Mouse (Mus musculus): ENCODE results near the gene Slc8a1. TPM values are rescaled to one million over a fixed set of nuclear protein-coding genes. Genes with fewer than 3 reads are reported as not detected.

Gene Slc8a1
- polyA plus RNA-seq, 1 experiment: 20.6 TPM

DNA sequence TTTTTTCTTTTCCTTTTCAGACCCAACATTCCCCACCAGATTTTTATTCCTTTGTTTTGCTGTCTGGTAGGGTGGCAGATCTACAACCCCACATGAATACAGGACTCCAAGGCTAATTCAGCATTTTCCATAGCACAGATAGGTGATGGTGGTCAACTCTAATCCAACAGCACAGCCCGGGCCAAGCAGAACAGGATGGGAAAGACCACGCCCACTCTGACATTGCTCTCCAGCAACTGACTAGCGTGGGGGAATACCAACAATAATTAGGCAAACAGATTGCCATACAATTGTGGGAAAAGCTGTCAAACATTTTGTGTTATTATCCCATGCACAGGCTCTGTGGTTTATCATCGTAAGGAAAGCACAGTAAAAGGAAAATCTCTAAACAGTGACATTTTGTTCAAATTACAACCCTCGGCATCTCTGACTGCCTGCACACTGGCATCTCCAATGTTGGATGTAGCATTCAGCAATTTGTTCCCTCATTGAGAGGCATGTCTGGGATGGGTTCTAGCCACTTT, 233.0 kb downstream of the Slc8a1 start:
- DNase-seq (ENCODE audit: low read depth): no peak
- TF ChIP-seq POLR2A (IDR thresholded peaks at IDR 0.05; ENCODE audit: borderline replicate concordance, extremely low read depth, insufficient read depth, insufficient read length, poor library complexity, severe bottlenecking) (no peak), CTCF (IDR thresholded peaks at IDR 0.05; ENCODE audit: borderline replicate concordance, extremely low read depth, insufficient read depth, insufficient read length) (no peak)

DNA sequence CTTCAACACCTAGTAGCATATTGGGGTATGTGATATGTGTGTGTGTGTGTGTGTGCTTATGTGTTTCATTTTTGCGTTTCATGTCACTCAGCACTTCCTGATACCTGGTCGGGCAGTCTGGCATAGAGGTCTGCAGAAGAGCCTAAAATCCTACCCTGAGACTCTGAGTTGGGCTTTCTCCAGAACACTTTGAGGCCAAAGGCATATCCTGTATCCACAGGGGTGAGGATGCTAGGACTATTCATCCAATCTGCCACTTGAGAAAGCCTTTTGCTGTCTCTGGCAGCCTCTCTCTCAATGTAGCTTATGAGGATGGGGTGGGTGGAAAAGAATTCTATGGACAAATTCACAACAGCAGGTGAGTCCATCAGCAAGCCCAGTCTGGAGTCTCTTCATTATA, 234.1 kb downstream of the Slc8a1 start:
- TF ChIP-seq CTCF (IDR thresholded peaks at IDR 0.05; ENCODE audit: borderline replicate concordance, extremely low read depth, insufficient read depth, insufficient read length) (no peak), POLR2A (IDR thresholded peaks at IDR 0.05; ENCODE audit: borderline replicate concordance, extremely low read depth, insufficient read depth, insufficient read length, poor library complexity, severe bottlenecking) (no peak)
- no peak for DNase-seq (ENCODE audit: low read depth)

GRCm38 (mm10) chr17:81502732-81503131, 235.4 kb downstream of the Slc8a1 start:
- TF ChIP-seq POLR2A (IDR thresholded peaks at IDR 0.05; ENCODE audit: borderline replicate concordance, extremely low read depth, insufficient read depth, insufficient read length, poor library complexity, severe bottlenecking): no peak
- peak; percentile 50 for DNase-seq (ENCODE audit: low read depth)

- TF ChIP-seq CTCF (IDR thresholded peaks at IDR 0.05; ENCODE audit: borderline replicate concordance, extremely low read depth, insufficient read depth, insufficient read length) (no peak), POLR2A (IDR thresholded peaks at IDR 0.05; ENCODE audit: borderline replicate concordance, extremely low read depth, insufficient read depth, insufficient read length, poor library complexity, severe bottlenecking) (no peak)
- DNase-seq (ENCODE audit: low read depth): peak; percentile 75
Observed at GRCm38 (mm10) chr17:81500686-81501407, 237.3 kb downstream of the Slc8a1 start.

DNA sequence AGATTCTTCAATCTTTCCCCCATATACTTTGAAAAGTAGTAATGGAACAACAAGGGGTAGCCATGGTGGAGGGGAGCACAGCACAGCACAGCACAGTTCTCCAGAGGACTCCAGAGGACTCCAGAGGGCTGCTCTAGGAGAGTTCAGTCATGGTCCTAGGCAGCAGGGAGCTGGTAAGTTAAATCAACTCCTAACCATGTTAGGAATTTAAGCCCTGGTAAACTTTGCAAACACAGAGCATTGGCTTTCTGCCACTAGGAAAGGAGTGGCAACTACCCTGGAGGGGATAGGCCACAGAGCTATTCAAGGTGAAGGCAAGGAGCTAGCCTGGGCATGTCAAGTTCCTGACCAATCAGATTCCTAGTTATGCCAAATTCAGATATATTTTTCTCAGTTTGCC, 240.3 kb downstream of the Slc8a1 start:
- no peak for DNase-seq (ENCODE audit: low read depth)
- TF ChIP-seq CTCF (IDR thresholded peaks at IDR 0.05; ENCODE audit: borderline replicate concordance, extremely low read depth, insufficient read depth, insufficient read length): no peak
- TF ChIP-seq POLR2A (IDR thresholded peaks at IDR 0.05; ENCODE audit: borderline replicate concordance, extremely low read depth, insufficient read depth, insufficient read length, poor library complexity, severe bottlenecking): no peak

GRCm38 (mm10) chr17:81496616-81497015, 241.6 kb downstream of the Slc8a1 start:
- DNase-seq (ENCODE audit: low read depth): no peak
- no peak for TF ChIP-seq POLR2A (IDR thresholded peaks at IDR 0.05; ENCODE audit: borderline replicate concordance, extremely low read depth, insufficient read depth, insufficient read length, poor library complexity, severe bottlenecking)
- TF ChIP-seq CTCF (IDR thresholded peaks at IDR 0.05; ENCODE audit: borderline replicate concordance, extremely low read depth, insufficient read depth, insufficient read length): no peak

- TF ChIP-seq CTCF (IDR thresholded peaks at IDR 0.05; ENCODE audit: borderline replicate concordance, extremely low read depth, insufficient read depth, insufficient read length) (no peak), POLR2A (IDR thresholded peaks at IDR 0.05; ENCODE audit: borderline replicate concordance, extremely low read depth, insufficient read depth, insufficient read length, poor library complexity, severe bottlenecking) (no peak)
- no peak for DNase-seq (ENCODE audit: low read depth)
Observed at GRCm38 (mm10) chr17:81492216-81492865, 245.8 kb downstream of the Slc8a1 start.

DNA sequence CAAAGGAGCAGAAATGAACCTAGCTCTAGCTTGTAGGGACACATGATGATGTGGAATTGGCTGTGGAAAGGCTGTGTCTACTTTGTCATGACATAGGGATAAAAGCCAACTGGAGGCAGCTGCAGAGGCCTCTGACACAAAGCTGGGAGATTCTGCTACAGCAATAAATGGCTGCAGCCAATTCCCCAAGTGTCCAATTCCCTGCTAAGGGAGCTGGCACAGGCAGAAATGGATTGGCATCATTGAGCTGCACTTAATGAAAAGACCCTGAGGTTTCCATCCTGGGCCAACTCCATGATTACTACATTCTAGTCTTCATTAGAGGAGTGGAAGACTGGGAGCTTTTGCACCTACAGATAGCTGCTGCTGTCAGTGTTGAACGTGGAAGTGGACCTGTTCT, 251.8 kb downstream of the Slc8a1 start:
- TF ChIP-seq CTCF (IDR thresholded peaks at IDR 0.05; ENCODE audit: borderline replicate concordance, extremely low read depth, insufficient read depth, insufficient read length) (no peak), POLR2A (IDR thresholded peaks at IDR 0.05; ENCODE audit: borderline replicate concordance, extremely low read depth, insufficient read depth, insufficient read length, poor library complexity, severe bottlenecking) (no peak)
- peak; percentile 68 for DNase-seq (ENCODE audit: low read depth)

- DNase-seq (ENCODE audit: low read depth): peak; percentile 74
- TF ChIP-seq POLR2A (IDR thresholded peaks at IDR 0.05; ENCODE audit: borderline replicate concordance, extremely low read depth, insufficient read depth, insufficient read length, poor library complexity, severe bottlenecking): no peak
Observed at GRCm38 (mm10) chr17:81481843-81482490, 256.2 kb downstream of the Slc8a1 start.

- peak; percentile 89 for DNase-seq (ENCODE audit: low read depth)
- TF ChIP-seq POLR2A (IDR thresholded peaks at IDR 0.05; ENCODE audit: borderline replicate concordance, extremely low read depth, insufficient read depth, insufficient read length, poor library complexity, severe bottlenecking) (no peak), CTCF (IDR thresholded peaks at IDR 0.05; ENCODE audit: borderline replicate concordance, extremely low read depth, insufficient read depth, insufficient read length) (no peak)
Observed at GRCm38 (mm10) chr17:81480351-81481161, 257.6 kb downstream of the Slc8a1 start.

GRCm38 (mm10) chr17:81479807-81480206, 258.4 kb downstream of the Slc8a1 start:
- TF ChIP-seq POLR2A (IDR thresholded peaks at IDR 0.05; ENCODE audit: borderline replicate concordance, extremely low read depth, insufficient read depth, insufficient read length, poor library complexity, severe bottlenecking) (no peak), CTCF (IDR thresholded peaks at IDR 0.05; ENCODE audit: borderline replicate concordance, extremely low read depth, insufficient read depth, insufficient read length) (no peak)
- peak; percentile 73 for DNase-seq (ENCODE audit: low read depth)

Measured in brain, embryonic 14.5 days (tissue).